Mouse (Mus musculus) kidney, postnatal 4 days (tissue): ENCODE measurements at regions not wholly inside any gene's neighbourhood (a gene's known extent, or its start where the extent isn't known, plus 50 kb on each side); places are given as distances from the start of the nearest gene placed in this dataset.
"Not testable (repeated sequence)": the region's sequence is repeated elsewhere in the genome, so short reads cannot be mapped to it uniquely, and the experiment has no call there.

Experiments used
- DNase-seq, 2 experiments: peaks; one replicate each; pipeline ENCODE4 v3.0.0; 2021; ENCODE audit warnings: mixed read lengths in 2 of 2

GRCm38 (mm10) chr4:145455573-145455972 is 55.0 kb upstream of the Zfp990 start:
- DNase-seq, result not testable (repeated sequence)

DNA sequence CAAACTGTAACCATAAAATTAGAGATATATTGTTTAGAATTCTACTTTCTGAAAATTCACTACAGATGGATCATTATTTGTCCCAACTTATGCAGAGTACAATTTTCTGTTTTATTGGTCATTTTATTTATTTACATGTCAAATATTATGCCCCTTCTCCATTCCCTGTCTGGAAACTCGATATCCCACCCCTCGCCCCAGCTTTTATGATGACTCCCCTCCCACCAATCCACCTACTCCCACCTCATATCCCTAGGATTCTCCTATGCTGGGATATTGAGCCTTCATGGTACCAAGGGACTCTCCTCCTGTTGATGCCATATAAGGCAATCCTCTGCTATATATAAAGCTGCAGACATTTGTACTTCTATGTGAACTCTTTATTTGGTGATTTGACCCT is 62.0 kb upstream of the Zfp990 start:
- no peak for DNase-seq

DNA sequence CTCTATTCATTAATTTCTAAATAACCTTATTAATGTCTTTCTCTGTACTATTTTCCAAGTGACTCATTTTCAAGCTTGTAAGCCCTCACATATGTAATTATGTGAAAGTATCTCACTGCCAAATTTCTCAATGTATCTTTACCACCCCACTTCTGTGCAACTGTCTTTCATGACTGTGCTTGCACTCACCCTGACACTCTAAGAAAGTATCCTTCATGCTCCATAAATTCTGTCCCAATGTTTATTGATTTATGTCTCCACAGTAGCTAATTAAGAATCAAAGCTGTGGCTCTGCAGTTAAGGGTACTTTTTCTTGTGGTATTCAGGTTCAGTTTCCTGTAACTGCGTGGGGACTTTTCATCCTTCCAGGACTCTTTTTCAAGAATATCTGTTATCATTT is 73.8 kb upstream of the Zfp990 start:
- not testable (repeated sequence) for DNase-seq

GRCm38 (mm10) chr4:145434519-145434918 is 76.0 kb upstream of the Zfp990 start:
- DNase-seq, result no peak

GRCm38 (mm10) chr4:145434071-145434470 is 76.5 kb upstream of the Zfp990 start:
- no peak for DNase-seq

DNA sequence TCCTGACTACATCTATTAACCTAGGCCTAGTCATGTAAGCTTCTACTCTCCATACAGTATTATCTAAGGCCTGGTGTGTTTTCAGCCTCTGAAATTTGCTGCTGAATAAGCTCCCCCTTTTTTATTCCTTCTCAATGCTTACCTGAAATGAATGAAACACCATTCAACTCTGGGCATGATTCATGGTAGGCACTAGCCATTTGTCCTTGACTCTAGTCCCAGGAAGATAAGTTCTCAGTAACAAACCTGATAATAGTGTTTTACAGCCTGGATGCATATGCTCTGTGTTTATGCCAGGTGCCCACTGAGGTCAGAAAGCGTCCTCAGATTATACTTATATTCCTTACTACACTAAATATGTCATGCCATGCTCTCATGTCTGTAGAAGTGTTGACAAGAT is 77.3 kb upstream of the Zfp990 start:
- DNase-seq, result not testable (repeated sequence)

DNA sequence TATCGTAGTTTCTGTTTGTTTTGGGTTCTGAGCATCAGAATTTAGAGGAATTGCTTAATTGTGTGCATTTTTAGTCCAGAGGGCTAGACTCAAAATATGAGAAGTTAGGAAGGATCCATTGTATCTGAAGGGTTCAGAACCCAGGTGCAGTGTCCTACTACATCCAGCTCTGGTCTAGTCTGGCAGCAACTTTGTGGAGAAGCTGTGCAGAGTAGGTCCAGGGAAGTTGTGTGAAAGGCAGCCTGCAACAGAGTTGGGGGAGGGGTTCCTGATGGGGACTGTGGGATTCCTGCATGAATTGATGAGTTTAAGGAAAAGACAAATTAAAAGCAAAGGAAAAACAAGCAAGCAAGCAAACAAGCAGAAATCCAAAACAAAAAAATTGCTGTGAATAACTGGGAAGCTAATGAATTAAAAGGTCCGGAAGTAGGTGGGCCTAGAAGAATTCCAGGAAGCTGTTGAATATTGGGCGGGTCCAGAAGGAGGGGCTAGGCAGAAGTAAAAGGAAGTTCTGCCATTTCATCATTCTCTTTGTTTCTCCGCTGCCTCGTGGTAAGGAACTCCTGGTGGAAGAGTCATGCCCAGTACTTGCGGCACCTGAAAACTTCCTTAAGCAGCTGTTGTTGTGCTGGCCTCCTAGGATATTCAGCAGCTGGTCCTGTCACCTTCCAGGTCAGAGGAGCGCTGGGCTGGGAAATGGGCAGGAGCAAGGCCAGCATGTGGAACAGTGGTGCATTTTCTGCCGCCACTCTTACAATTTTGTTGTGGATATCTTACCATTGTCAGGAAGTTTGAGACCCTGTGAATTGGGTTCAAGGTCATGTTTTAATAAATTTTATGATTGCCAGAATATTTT is 78.4 kb upstream of the Zfp990 start:
- no peak for DNase-seq

DNA sequence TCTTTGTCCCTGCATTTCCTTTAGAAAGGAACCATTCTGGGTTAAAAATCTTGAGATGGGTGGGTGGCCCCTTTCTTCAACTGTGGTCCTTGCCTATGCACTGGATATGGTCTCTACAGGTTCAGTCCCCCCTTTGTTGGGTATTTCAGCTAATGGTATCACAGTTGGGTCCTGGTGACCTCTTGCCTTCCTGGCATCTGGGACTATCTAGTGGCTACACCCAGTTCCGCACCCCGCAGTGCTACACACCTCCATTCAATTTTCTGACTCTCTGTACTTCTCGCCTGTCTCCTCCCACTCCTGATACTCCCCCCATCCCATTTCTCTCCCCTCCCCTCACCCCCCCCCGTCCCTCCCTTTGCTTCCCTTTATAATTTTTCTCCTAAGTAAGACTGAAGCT is 92.7 kb upstream of the Zfp990 start:
- not testable (repeated sequence) for DNase-seq

GRCm38 (mm10) chr4:145411141-145411540 is 96.2 kb upstream of the Tnfrsf8 start:
- no peak for DNase-seq

GRCm38 (mm10) chr4:145409796-145410475 is 95.0 kb upstream of the Tnfrsf8 start:
- DNase-seq, result no peak

- DNase-seq, result not testable (repeated sequence)
Observed at GRCm38 (mm10) chr4:145406050-145406449, 91.1 kb upstream of the Tnfrsf8 start.

- not testable (repeated sequence) for DNase-seq
Observed at GRCm38 (mm10) chr4:145404230-145404629, 89.3 kb upstream of the Tnfrsf8 start.

- not testable (repeated sequence) for DNase-seq
Observed at GRCm38 (mm10) chr4:145378876-145379275, 63.9 kb upstream of the Tnfrsf8 start.

DNA sequence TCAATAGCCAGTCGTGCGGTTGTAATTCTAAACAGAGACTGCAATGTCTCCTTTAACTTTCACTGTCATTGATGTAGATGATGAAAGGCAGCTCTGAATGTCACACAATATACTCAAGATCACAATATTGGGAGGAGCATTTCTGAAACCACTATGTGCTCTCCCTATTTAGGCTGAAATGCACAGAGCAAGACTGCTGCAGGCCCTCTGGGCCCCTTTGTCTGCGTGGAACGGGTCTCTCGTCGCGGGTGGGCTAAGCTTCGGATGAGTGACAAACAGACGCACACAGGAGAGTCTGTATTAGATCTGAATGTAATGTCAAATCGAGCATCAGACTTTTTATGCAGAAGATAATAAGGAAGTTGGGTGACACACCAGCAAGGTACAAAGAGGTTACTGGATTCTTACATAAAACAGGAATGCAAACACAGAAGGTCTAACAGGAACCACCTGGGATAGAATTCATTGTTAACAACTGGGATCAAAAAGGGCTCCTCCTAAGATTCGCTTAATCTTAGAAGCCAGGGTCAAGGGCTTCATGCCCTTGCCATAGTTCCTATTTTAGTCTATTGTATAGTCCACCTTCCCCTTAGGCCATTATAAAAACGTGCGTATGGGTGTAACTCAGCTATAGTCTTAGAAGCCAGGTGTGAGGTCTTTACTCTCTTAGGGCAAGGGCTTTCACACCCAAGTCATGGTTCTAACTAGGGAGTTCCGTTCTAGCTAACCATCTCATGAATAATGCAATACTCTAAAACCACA is 62.5 kb upstream of the Tnfrsf8 start:
- not testable (repeated sequence) for DNase-seq

DNA sequence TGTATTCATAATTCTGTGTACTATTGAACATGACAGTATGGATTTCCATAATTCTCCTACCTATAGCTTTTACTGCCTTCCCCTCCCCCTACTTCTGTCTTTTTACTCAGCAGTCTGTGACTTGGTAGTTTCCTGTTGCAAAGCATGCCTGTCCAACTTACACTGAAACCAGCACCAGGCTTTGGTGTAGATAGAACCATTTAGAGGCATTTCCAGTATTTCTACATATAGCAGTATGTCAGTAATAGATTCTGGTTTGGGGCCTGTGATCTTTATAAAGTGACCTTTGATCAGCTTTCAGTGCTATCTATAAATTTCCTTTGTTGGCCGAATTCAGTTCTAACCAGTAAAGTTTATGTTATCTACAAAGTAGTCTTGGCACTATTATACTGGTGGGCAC is 54.8 kb upstream of the Tnfrsf8 start:
- DNase-seq, result no peak

GRCm38 (mm10) chr4:145367274-145367822 is 52.4 kb upstream of the Tnfrsf8 start:
- peak in 1 of 2 experiments; percentile 5 for DNase-seq

DNA sequence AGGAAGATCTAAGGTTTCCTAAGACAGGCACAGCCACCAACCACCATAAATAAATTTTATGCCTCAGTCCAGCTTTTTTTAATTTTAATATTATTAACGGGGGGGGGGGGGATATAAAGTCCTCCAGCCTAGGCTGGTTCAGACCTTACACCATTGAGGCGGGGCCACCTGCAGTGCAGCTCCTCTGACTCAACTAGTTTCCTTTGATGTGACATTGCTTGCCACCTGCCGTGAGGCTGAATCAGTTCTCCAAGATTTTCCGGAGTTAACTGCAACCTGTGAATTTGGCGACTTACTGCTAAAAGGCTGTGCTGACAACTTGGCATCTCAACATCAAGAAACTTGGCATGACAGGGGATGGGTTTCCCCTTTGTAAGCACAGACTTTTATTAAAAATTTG is 51.3 kb upstream of the Tnfrsf8 start:
- no peak for DNase-seq

DNA sequence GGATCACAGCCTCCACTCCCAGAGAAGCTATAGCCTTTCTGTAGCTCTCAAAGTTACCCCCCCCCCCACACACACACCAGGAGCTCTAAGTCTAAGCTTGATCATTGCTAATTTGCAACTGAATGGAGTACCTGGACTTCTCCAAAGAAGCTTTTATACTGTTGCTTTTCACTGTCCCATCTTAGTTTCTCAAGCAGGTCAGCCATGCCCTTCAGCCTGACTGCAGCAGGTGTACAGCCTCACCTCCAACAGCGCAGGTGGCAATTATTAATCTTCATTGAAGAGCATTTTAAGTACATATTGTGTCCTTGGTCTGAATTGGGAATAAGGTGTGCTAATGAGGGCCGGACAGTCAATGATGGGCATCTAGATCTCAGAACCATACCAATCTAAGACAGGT is 50.8 kb upstream of the Tnfrsf8 start:
- not testable (repeated sequence) for DNase-seq
